Mouse (Mus musculus): ENCODE results near the gene Gm21304. TPM values are rescaled to one million over a fixed set of nuclear protein-coding genes. Genes with fewer than 3 reads are reported as not detected.

Gene Gm21304
- polyA plus RNA-seq, 1 experiment from 2014 or later = not detected

DNA sequence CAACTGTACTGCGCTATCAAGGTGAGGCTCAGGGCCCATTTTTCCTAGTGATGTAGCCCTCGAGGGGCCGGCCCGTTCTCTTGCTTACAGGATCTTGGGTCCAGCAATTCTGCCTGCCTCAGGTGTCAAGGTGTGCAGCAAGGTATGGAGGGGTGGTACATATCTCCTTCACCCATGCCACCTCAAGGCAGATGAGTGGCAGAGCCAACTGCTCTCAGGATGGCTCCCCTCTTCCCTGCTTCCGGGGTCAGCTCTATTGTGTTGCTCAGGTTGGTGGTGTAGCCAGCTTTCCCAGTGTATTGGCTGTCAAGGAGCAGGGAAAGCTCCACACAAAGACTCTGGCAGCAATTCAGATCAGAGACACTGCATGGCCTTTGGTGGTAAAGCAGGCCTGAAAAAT, 46.2 kb downstream of the Gm21304 start:
- H3K4me1 ChIP-seq (ENCODE audit: control insufficient read depth, insufficient read depth, low read length) = no peaks in the 10 kb centered on the region
- no peak overlapping the region for H3K9ac ChIP-seq (replicated peaks; ENCODE audit: low read length)
- no peaks in the 10 kb centered on the region for H3K9me3 ChIP-seq (ENCODE audit: control insufficient read depth, low read length)
- no peak overlapping the region for H3K4me2 ChIP-seq (ENCODE audit: low read length)
- ATAC-seq (ENCODE audit: low FRiP score, low TSS enrichment) (peak; percentile 50; the same call in 1 of the 2 replicates), DNase-seq (no peak)
- H3K36me3 ChIP-seq (ENCODE audit: control insufficient read depth, insufficient read depth, low read length) = no peaks in the 10 kb centered on the region
- H3K27me3 ChIP-seq (ENCODE audit: control insufficient read depth, insufficient read depth, low read length) = no peaks in the 10 kb centered on the region
- H3K4me3 ChIP-seq (replicated peaks; ENCODE audit: low read depth, low read length) = no peak overlapping the region
- WGBS = 85% methylated on average over 5 of the region's 5 CpGs
- H3K27ac ChIP-seq (replicated peaks; ENCODE audit: low read depth, low read length) = no peak overlapping the region

Other genes starting within 250 kb of the Gm21304 start
- gene Gm21293, start 25.5 kb upstream of the Gm21304 start, polyA plus RNA-seq (2014; fragmentation: Nextera tagmentation; extraction: Ambion mirVana) = not detected in 2 replicates
- gene Gm6763, start 17.0 kb upstream of the Gm21304 start, polyA plus RNA-seq (2014; fragmentation: Nextera tagmentation; extraction: Ambion mirVana) = not detected in 2 replicates
- not detected in 2 replicates for gene Gm8764, start 8.5 kb upstream of the Gm21304 start, polyA plus RNA-seq (2014; fragmentation: Nextera tagmentation; extraction: Ambion mirVana)
- gene Gm21312, start 8.5 kb downstream of the Gm21304 start, polyA plus RNA-seq (2014; fragmentation: Nextera tagmentation; extraction: Ambion mirVana) = not detected in 2 replicates
- not detected in 2 replicates for gene Gm20765, start 17.0 kb downstream of the Gm21304 start, polyA plus RNA-seq (2014; fragmentation: Nextera tagmentation; extraction: Ambion mirVana)
- gene Gm4340, start 25.5 kb downstream of the Gm21304 start, polyA plus RNA-seq (2014; fragmentation: Nextera tagmentation; extraction: Ambion mirVana) = not detected in 2 replicates

All from midbrain, embryonic 14.5 days (tissue).